Mouse (Mus musculus) intestine, embryonic 15.5 days (tissue): Measurements from ENCODE around the gene Fmo1. TPM values are rescaled to one million over a fixed set of nuclear protein-coding genes. Genes with fewer than 3 reads are reported as not detected.

Experiments used
- ATAC-seq: fragments of 200-750 bp; cut with Nextera tagmentation; 2 replicates; pipeline ENCODE4 v1.8.0; 2017; ENCODE audit warnings: moderate TSS enrichment, moderate library complexity
- H3K27ac ChIP-seq: fragments of 300-500 bp; sonication (generic); 2 replicates; pipeline ENCODE4 v1.5.1; 2015; ENCODE audit warnings: mild to moderate bottlenecking, inconsistent platforms
- H3K27me3 ChIP-seq: fragments of 300-500 bp; sonication (generic); replicated peaks from 2 replicates; pipeline ENCODE4 v1.6.1; 2015; ENCODE audit warnings: inconsistent platforms
- H3K36me3 ChIP-seq: fragments of 300-500 bp; sonication (generic); 2 replicates; pipeline ENCODE4 v1.6.1; 2015; ENCODE audit warnings: inconsistent platforms
- H3K4me1 ChIP-seq: fragments of 300-500 bp; sonication (generic); replicated peaks from 2 replicates; pipeline ENCODE4 v1.6.1; 2015; ENCODE audit warnings: inconsistent platforms
- H3K4me2 ChIP-seq: fragments of 300-500 bp; sonication (generic); replicated peaks from 2 replicates; pipeline ENCODE4 v1.6.1; 2015; ENCODE audit warnings: mild to moderate bottlenecking, inconsistent platforms
- H3K4me3 ChIP-seq: fragments of 300-500 bp; sonication (generic); replicated peaks from 2 replicates; pipeline ENCODE4 v1.5.1; 2015; ENCODE audit warnings: inconsistent platforms
- H3K9ac ChIP-seq: fragments of 300-500 bp; sonication (generic); 2 replicates; pipeline ENCODE4 v1.6.1; 2015; ENCODE audit warnings: inconsistent platforms
- H3K9me3 ChIP-seq: fragments of 300-500 bp; sonication (generic); 2 replicates; pipeline ENCODE4 v1.6.1; 2016; ENCODE audit warnings: inconsistent platforms
- WGBS: fragments of 180-500 bp; shearing (Covaris S2); methylation state at CpG from one replicate; pipeline ENCODE4 v1.1.7; 2015; 5-methylcytosine and 5-hydroxymethylcytosine counted together
- polyA plus RNA-seq: library from polyadenylated mRNA; unstranded; fragments of >200 nt; fragmentation: Nextera tagmentation; extraction: Ambion mirVana; gene quantifications from 2 replicates; pipeline ENCODE4 v1.2.1, GENCODE M21; 2015

Gene Fmo1
- polyA plus RNA-seq, 1 experiment from 2014 or later: 20.4 TPM

DNA sequence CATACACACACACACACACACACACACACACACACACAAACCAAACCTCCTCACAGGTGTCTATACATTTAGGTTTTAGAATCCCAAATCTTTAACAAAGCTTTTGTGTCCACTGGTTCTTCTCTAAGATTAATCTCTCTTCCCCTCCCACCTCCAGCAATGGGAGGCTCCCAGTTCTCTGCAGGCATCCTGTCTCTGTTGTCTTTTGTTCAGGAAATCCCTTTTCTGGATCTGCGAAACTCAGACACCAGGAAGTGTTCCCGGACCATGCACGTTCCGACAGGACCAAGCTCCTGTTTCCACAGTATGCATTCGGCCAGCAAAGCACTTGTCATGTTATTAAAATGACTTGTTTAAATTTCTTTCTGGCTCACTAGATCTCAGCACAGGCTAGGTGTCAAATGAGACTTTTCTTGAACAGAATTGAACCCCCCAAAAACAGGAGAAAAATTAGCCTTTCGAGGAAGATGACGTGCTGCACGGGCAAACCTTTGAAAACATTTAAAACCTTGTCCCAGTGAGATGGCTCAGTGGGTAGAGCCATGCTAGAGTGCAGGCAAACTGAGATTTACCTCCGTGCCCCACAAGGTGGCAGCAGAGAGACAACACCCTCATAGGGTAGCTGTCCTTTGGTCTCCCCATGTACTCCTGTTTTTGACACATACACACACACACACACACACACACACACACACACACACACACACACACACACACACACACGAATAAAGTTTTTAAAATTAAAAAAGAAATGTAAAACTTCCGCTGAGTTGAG is 13.4 kb upstream of the Fmo1 start:
- Histone ChIP-seq H3K36me3 (no peaks in the 10 kb centered on the region), H3K27me3 (no peaks in the 10 kb centered on the region), H3K9ac (no peak overlapping the region), H3K27ac (no peak overlapping the region), H3K4me3 (no peak overlapping the region), H3K4me2 (no peak overlapping the region), H3K9me3 (no peaks in the 10 kb centered on the region), H3K4me1 (no peaks in the 10 kb centered on the region)
- no peak for ATAC-seq
- 60% methylated on average over 11 of the region's 11 CpGs for WGBS

DNA sequence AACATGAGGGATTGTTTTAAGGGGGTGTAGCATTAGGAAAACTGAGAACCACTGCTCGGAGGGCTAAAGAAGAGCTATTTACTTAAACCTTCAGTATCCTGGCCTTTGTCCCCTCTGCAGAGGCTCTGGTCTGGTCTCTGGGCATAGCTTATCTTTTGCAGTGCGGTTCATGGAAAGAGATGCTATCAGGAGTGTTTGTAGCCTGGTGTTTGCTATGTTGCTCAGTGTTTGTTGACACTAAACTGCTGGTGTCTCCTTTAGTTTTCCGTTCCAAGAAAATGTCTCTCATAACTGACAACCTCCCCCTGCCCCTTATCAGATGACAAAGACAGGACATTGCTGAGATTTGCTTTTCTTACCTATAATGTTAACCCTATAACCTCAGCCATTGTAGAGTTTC is 8.7 kb upstream of the Fmo1 start:
- WGBS: 29% methylated on average over 3 of the region's 3 CpGs
- no peak for ATAC-seq

DNA sequence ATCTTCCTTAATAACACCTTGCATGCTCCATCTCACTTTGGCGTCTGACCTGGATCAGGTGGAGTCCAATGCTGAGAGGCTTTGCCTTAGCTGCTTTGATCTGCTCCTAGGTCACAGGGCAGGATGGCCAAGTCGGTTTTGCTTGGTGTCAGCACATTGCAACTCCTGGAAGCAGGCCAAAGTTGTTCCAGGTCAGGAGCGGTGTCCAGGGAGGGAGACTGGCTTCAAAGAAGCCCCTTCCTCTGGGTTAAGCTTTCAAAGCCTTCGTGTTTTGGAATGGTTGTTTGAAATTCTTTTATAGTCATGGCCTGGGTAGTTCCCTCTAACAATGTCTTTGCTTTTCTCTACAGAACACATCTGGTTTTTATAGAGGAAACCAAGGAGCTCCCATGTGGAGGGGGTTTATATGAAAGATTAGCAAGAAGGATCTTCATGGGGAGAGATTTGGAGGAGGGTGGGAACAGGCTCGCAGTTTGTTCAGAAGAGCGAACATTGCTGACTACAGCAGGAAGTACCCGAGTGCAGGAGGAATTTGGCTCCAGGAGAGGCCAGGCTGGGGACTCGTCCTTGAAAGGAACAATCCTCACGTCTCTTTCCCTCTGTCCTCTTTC is 5.4 kb upstream of the Fmo1 start:
- WGBS: 31% methylated on average over 9 of the region's 9 CpGs
- H3K27me3 ChIP-seq: no peaks in the 10 kb centered on the region
- no peak overlapping the region for H3K27ac ChIP-seq
- peaks cover 7% of the 10 kb centered on the region; the same call in 1 of the 2 replicates for H3K4me1 ChIP-seq
- 0 out of 2 replicates have a peak overlapping the region, but pooled peaks have one; percentile 14 for H3K4me2 ChIP-seq
- no peaks in the 10 kb centered on the region for H3K9me3 ChIP-seq
- no peak overlapping the region for H3K9ac ChIP-seq
- H3K4me3 ChIP-seq: no peak overlapping the region
- H3K36me3 ChIP-seq: no peaks in the 10 kb centered on the region
- ATAC-seq: peak; percentile 71

More for the DNA sequence above, 8.7 kb upstream of the Fmo1 start:
- H3K4me3 ChIP-seq: no peak overlapping the region
- H3K27ac ChIP-seq: no peak overlapping the region
- no peaks in the 10 kb centered on the region for H3K9me3 ChIP-seq
- H3K4me2 ChIP-seq: no peak overlapping the region
- H3K36me3 ChIP-seq: no peaks in the 10 kb centered on the region
- H3K4me1 ChIP-seq: peaks cover 7% of the 10 kb centered on the region; the same call in 1 of the 2 replicates
- no peaks in the 10 kb centered on the region for H3K27me3 ChIP-seq
- no peak overlapping the region for H3K9ac ChIP-seq

DNA sequence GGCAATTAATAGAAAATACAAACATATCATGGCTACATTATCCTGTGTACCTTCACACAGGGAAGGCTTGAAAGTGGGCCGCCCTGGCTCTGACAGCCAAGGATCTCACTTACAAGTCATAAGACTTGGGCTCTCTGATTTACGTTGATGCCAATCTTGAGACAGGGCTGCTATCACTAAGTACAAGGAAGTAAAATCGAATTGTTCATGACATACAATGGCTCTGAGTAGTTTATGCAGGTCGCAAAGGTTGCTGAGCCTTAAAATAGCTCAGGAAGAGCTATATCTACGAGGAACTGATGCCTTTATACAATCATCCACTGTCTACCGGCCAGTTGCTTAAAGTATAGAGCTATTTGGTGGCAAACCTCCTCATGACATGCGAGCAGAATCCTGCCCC is 4.6 kb upstream of the Fmo1 start:
- no peaks in the 10 kb centered on the region for H3K27me3 ChIP-seq
- ATAC-seq: peak; percentile 77
- H3K4me2 ChIP-seq: no peak overlapping the region
- 62% methylated on average over 7 of the region's 7 CpGs for WGBS
- no peak overlapping the region for H3K27ac ChIP-seq
- no peaks in the 10 kb centered on the region for H3K36me3 ChIP-seq
- H3K9ac ChIP-seq: no peak overlapping the region
- no peak overlapping the region for H3K4me3 ChIP-seq
- peaks cover 7% of the 10 kb centered on the region; the same call in 1 of the 2 replicates for H3K4me1 ChIP-seq
- no peaks in the 10 kb centered on the region for H3K9me3 ChIP-seq

DNA sequence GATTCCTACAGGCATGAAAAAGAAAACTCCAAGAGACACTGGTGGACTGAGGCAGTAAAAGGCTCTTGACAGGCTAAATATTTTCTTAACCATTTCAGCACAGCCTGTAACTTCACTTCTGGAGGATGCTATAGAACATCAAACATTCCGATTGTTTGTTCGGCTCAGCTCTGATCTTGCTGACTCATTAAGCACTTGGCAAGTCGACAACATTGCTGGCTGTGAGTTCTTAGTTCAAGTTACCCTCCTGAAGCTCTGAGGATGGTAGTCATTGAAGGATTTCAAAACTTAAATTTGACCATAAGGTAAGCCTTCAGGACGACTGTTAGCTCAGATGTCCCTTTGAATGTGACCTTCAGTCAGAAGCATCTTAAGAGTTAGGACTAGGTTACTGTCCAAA is 986 bp upstream of the Fmo1 start:
- Histone ChIP-seq H3K27ac (no peak overlapping the region), H3K4me1 (peaks cover 7% of the 10 kb centered on the region; the same call in 1 of the 2 replicates), H3K4me3 (no peak overlapping the region), H3K9ac (no peak overlapping the region), H3K27me3 (no peaks in the 10 kb centered on the region), H3K9me3 (no peaks in the 10 kb centered on the region), H3K36me3 (no peaks in the 10 kb centered on the region), H3K4me2 (no peak overlapping the region)
- 71% methylated on average over 4 of the region's 4 CpGs for WGBS
- no peak for ATAC-seq

DNA sequence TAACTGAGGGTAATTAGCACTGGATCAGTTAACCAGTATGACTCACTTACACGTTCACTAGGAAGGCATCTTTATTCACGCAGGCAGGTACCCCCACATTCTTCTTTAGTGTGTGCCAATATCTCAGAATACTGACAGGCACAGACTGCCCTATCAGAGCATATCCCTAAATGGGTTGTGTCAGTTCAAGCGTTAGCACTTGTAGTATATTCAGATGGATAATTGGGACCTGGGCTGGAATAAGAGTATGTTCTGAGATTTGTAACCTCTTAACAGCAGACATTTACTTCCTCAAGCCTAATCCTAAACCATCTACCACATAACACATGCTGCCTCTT is 948 bp downstream of the Fmo1 start:
- Histone ChIP-seq H3K4me2 (no peak overlapping the region), H3K4me3 (no peak overlapping the region), H3K4me1 (no peaks in the 10 kb centered on the region), H3K27me3 (no peaks in the 10 kb centered on the region), H3K36me3 (no peaks in the 10 kb centered on the region), H3K9me3 (no peaks in the 10 kb centered on the region), H3K27ac (no peak overlapping the region), H3K9ac (no peak overlapping the region)
- ATAC-seq: no peak
- 74% methylated on average over 3 of the region's 3 CpGs for WGBS

DNA sequence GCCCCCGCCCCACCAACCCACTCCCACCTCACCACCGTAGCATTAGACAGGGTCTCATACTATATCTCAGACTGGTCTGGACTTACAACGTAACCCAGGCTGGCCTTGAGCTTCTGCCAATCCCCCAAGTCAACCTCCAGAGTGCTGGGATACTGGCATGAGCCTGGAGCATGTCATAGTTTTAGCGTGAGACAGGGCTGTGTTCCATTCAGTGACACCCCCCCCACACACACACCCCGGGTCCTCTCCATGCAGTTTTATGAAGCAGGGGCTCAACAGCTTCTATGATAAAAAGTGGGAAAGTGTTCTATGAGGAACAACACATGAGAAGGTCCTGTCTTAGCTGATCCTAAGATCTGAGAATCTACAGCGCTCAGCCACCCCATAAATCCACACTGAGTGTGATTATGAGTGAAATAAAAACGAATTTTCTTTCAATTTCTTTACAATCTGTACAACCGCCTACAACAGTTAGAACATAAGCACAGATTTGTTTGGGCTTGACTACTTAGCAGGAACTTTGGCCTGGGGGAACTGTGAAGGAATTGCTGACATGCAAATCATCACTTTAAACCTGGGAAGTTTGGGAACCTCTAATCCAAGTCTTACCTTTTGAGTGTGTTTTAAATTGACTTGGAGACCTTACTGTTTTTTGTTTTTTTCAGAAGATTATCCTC is 1.5 kb downstream of the Fmo1 start:
- Histone ChIP-seq H3K27me3 (no peaks in the 10 kb centered on the region), H3K4me1 (peaks cover 4% of the 10 kb centered on the region; the same call in 1 of the 2 replicates), H3K36me3 (no peaks in the 10 kb centered on the region), H3K4me3 (no peak overlapping the region), H3K9me3 (no peaks in the 10 kb centered on the region), H3K4me2 (no peak overlapping the region), H3K27ac (no peak overlapping the region), H3K9ac (no peak overlapping the region)
- 73% methylated on average over 8 of the region's 8 CpGs for WGBS
- ATAC-seq: no peak

DNA sequence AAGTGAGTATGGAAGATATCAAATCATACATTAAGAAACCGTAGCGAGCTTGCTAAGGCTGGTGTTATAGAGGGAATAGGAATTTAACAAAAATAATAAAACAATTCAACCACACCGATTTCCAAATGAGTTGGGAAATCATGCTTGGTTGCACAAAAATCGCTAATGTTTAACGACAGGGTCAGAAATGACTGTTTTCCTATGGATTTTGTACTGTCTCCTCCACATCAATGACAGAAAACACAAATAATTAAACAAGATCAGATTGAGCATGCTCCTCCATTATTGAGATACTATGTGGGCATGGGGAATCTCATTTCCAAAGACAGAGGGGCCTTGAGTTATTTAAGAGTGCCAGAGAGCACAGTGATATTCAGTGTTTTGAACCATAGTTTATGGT is 2.1 kb downstream of the Fmo1 start:
- H3K27me3 ChIP-seq: no peaks in the 10 kb centered on the region
- H3K9me3 ChIP-seq: no peaks in the 10 kb centered on the region
- H3K27ac ChIP-seq: no peak overlapping the region

DNA sequence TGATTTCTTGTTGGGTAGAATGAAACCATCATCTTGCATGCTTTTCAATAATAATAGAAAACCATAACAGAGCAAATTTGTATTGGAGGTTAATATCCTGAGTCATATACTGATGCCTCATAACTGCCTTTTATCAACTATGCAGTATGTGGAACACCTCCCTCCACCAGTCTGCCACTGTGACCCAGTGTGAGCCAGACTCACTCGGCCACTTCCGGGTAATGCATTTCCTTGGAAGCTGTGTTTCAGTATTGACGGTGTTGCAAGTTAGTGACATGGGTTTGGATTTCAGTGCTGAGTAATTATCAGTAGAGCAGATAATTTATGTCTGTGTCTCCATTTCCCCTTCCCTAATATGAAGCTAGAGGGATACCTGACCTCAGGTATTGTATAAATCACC is 2.8 kb downstream of the Fmo1 start:
- no peak for ATAC-seq
- H3K27ac ChIP-seq: no peak overlapping the region
- H3K4me2 ChIP-seq: no peak overlapping the region
- no peaks in the 10 kb centered on the region for H3K36me3 ChIP-seq
- H3K9me3 ChIP-seq: no peaks in the 10 kb centered on the region
- no peak overlapping the region for H3K9ac ChIP-seq
- H3K27me3 ChIP-seq: no peaks in the 10 kb centered on the region
- peaks cover 8% of the 10 kb centered on the region for H3K4me1 ChIP-seq
- no peak overlapping the region for H3K4me3 ChIP-seq
- WGBS: 78% methylated on average over 3 of the region's 3 CpGs

More for the DNA sequence above, 2.1 kb downstream of the Fmo1 start:
- no peak for ATAC-seq
- WGBS: 92% methylated on average over 5 of the region's 5 CpGs
- Histone ChIP-seq H3K36me3 (no peaks in the 10 kb centered on the region), H3K4me3 (no peak overlapping the region), H3K4me2 (no peak overlapping the region), H3K4me1 (peaks cover 6% of the 10 kb centered on the region), H3K9ac (no peak overlapping the region)

DNA sequence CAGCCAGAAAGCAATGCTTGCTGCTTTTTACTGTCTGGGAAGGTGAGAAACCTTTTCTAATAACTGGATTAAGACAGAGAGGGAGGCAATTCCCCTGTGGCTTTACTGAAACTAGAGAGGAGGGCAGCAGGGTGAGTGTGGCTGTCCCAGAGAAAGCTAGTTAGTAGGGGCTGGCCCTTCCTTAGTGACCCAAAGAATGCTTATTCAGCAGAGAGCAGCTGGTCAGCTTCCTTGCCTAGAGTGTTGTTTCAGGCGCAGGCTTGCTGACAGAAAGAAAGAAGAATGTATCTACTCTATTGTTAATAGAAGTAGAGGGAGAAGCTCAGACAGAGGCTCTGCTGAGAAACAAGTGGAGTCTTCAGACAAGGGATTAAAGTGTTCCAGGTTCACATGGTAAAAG is 4.1 kb downstream of the Fmo1 start:
- Histone ChIP-seq H3K27me3 (no peaks in the 10 kb centered on the region), H3K36me3 (no peaks in the 10 kb centered on the region), H3K27ac (no peak overlapping the region), H3K9me3 (no peaks in the 10 kb centered on the region), H3K4me2 (no peak overlapping the region), H3K9ac (no peak overlapping the region), H3K4me1 (peaks cover 8% of the 10 kb centered on the region), H3K4me3 (no peak overlapping the region)
- no peak for ATAC-seq
- WGBS: 46% methylated on average over 1 of the region's 1 CpGs

DNA sequence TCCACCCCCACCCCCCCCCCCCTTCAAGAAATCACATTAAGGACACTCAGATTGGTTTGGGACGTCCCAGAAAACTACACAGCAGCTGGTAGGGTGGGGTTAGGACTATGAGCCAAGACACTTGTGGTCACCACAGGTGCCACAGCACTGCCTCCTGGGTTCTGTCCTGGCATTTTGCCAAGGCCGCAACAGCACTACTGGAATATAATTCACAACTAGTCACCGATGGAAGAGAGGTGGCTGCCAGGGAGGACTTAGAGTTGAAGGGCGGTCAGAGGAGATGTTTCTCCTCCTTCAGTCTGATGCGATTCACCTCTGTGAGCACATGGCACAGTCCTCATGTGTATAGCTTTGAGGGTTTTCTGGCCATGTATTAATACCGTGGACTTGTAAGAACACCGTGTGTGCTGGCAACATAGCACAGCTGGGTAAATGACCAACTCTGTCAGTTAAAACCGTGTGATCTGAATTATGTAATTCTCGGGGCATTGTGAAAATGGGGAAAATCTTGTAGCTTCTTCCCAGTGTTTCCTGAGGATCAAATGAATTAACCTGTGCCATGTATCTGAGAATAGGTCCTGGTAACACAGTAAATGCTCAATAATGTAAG is 6.3 kb downstream of the Fmo1 start:
- 62% methylated on average over 9 of the region's 9 CpGs for WGBS
- peak; percentile 59 for ATAC-seq
- H3K4me3 ChIP-seq: no peak overlapping the region
- H3K9ac ChIP-seq: no peak overlapping the region
- H3K4me2 ChIP-seq: no peak overlapping the region
- H3K4me1 ChIP-seq: peaks cover 8% of the 10 kb centered on the region
- H3K27ac ChIP-seq: no peak overlapping the region
- no peaks in the 10 kb centered on the region for H3K9me3 ChIP-seq
- H3K36me3 ChIP-seq: no peaks in the 10 kb centered on the region
- no peaks in the 10 kb centered on the region for H3K27me3 ChIP-seq

DNA sequence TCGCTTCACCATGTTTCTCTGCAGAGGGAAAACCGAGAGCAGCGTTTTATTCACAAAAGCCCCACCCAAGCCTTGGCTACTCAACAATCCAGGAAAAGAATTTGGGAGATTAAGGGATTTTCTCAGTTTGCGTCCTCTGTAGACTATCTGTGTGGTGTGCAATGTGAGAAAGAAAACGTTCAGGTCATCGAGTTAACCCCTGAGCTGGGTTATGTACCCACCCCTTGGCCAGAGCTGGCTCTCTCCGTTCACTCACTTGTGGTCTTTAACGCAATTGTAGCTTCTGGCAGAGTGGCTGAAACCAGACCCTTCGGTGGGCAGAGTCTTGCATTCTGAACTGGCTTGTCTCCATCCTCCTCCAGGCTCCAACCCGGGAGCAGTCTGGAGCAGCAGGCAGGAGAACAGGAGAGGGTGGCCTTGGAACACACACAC is 6.8 kb downstream of the Fmo1 start:
- H3K4me2 ChIP-seq: 0 out of 2 replicates have a peak overlapping the region, but pooled peaks have one; percentile 22
- H3K27me3 ChIP-seq: no peaks in the 10 kb centered on the region
- H3K9ac ChIP-seq: no peak overlapping the region
- H3K27ac ChIP-seq: no peak overlapping the region
- ATAC-seq: peak; percentile 52
- no peak overlapping the region for H3K4me3 ChIP-seq
- H3K4me1 ChIP-seq: peaks cover 8% of the 10 kb centered on the region
- H3K9me3 ChIP-seq: no peaks in the 10 kb centered on the region
- WGBS: 45% methylated on average over 10 of the region's 10 CpGs
- no peaks in the 10 kb centered on the region for H3K36me3 ChIP-seq
